Mouse (Mus musculus): Measurements from ENCODE around the gene Sowahc. TPM values are rescaled to one million over a fixed set of nuclear protein-coding genes. Genes with fewer than 3 reads are reported as not detected.

Sowahc gene
- total RNA-seq, 1 experiment: 7.9 TPM

- DNase-seq (ENCODE audit: low read depth, low spot score): no peak
- H3K4me3 ChIP-seq (ENCODE audit: insufficient read depth in 1 of 2, low read depth in 1 of 2, low read length in 2 of 2, poor library complexity in 1 of 2, severe bottlenecking in 1 of 2): no peak overlapping the region
- no peak overlapping the region for H3K9ac ChIP-seq (ENCODE audit: insufficient read depth, low read depth, low read length, poor library complexity, severe bottlenecking)
- H3K36me3 ChIP-seq (ENCODE audit: control insufficient read depth, insufficient read depth, low read length, poor library complexity, severe bottlenecking): no peaks in the 10 kb centered on the region
- TF ChIP-seq ZC3H11A (IDR thresholded peaks at IDR 0.05; ENCODE audit: borderline replicate concordance, low read depth, low read length): no peak
- TF ChIP-seq MAFK (IDR thresholded peaks at IDR 0.05; ENCODE audit: insufficient read depth, low read depth, low read length): no peak
- no peak for TF ChIP-seq ZNF384 (IDR thresholded peaks at IDR 0.05; ENCODE audit: low read depth, low read length)
- no peak for TF ChIP-seq HCFC1 (IDR thresholded peaks at IDR 0.05; ENCODE audit: borderline replicate concordance, insufficient read depth, low read length)
- no peak for TF ChIP-seq CHD2 (IDR thresholded peaks at IDR 0.05; ENCODE audit: low read depth, low read length)
- H3K9me3 ChIP-seq (ENCODE audit: control insufficient read depth, insufficient read depth, low read depth, low read length): no peaks in the 10 kb centered on the region
- no peak overlapping the region for H3K27ac ChIP-seq (ENCODE audit: insufficient read depth, low read depth, low read length, poor library complexity, severe bottlenecking)
- H3K4me1 ChIP-seq (ENCODE audit: control insufficient read depth in 2 of 2, insufficient read depth in 2 of 2, low read length in 2 of 2, poor library complexity in 1 of 2): no peaks in the 10 kb centered on the region
- in situ Hi-C loops (cut with MboI; ENCODE audit: low sequenced_read_pairs in 2 of 2, unreplicated experiment in 2 of 2): no loop called here
Observed at GRCm38 (mm10) chr10:59229205-59229820, 7.6 kb downstream of the Sowahc start.

GRCm38 (mm10) chr10:59235227-59235626 lies 13.5 kb downstream of the Sowahc start:
- Histone ChIP-seq H3K4me3 (ENCODE audit: insufficient read depth in 1 of 2, low read depth in 1 of 2, low read length in 2 of 2, poor library complexity in 1 of 2, severe bottlenecking in 1 of 2) (no peak overlapping the region), H3K9me3 (ENCODE audit: control insufficient read depth, insufficient read depth, low read depth, low read length) (no peaks in the 10 kb centered on the region), H3K9ac (ENCODE audit: insufficient read depth, low read depth, low read length, poor library complexity, severe bottlenecking) (no peak overlapping the region), H3K27ac (ENCODE audit: insufficient read depth, low read depth, low read length, poor library complexity, severe bottlenecking) (no peak overlapping the region), H3K36me3 (ENCODE audit: control insufficient read depth, insufficient read depth, low read length, poor library complexity, severe bottlenecking) (no peaks in the 10 kb centered on the region), H3K4me1 (ENCODE audit: control insufficient read depth in 2 of 2, insufficient read depth in 2 of 2, low read length in 2 of 2, poor library complexity in 1 of 2) (no peaks in the 10 kb centered on the region)
- no peak for DNase-seq (ENCODE audit: low read depth, low spot score)
- in situ Hi-C loops (cut with MboI; ENCODE audit: low sequenced_read_pairs in 2 of 2, unreplicated experiment in 2 of 2): no loop called here
- TF ChIP-seq MAFK (IDR thresholded peaks at IDR 0.05; ENCODE audit: insufficient read depth, low read depth, low read length): no peak
- no peak for TF ChIP-seq ZC3H11A (IDR thresholded peaks at IDR 0.05; ENCODE audit: borderline replicate concordance, low read depth, low read length)
- no peak for TF ChIP-seq HCFC1 (IDR thresholded peaks at IDR 0.05; ENCODE audit: borderline replicate concordance, insufficient read depth, low read length)

GRCm38 (mm10) chr10:59235847-59236246 lies 14.1 kb downstream of the Sowahc start:
- Histone ChIP-seq H3K9ac (ENCODE audit: insufficient read depth, low read depth, low read length, poor library complexity, severe bottlenecking) (no peak overlapping the region), H3K27ac (ENCODE audit: insufficient read depth, low read depth, low read length, poor library complexity, severe bottlenecking) (no peak overlapping the region), H3K4me3 (ENCODE audit: insufficient read depth in 1 of 2, low read depth in 1 of 2, low read length in 2 of 2, poor library complexity in 1 of 2, severe bottlenecking in 1 of 2) (no peak overlapping the region), H3K36me3 (ENCODE audit: control insufficient read depth, insufficient read depth, low read length, poor library complexity, severe bottlenecking) (no peaks in the 10 kb centered on the region), H3K4me1 (ENCODE audit: control insufficient read depth in 2 of 2, insufficient read depth in 2 of 2, low read length in 2 of 2, poor library complexity in 1 of 2) (no peaks in the 10 kb centered on the region), H3K9me3 (ENCODE audit: control insufficient read depth, insufficient read depth, low read depth, low read length) (no peaks in the 10 kb centered on the region)
- in situ Hi-C loops (cut with MboI; ENCODE audit: low sequenced_read_pairs in 2 of 2, unreplicated experiment in 2 of 2): no loop called here
- no peak for DNase-seq (ENCODE audit: low read depth, low spot score)
- no peak for TF ChIP-seq ZC3H11A (IDR thresholded peaks at IDR 0.05; ENCODE audit: borderline replicate concordance, low read depth, low read length)
- TF ChIP-seq ZNF384 (IDR thresholded peaks at IDR 0.05; ENCODE audit: low read depth, low read length): no peak
- no peak for TF ChIP-seq CHD2 (IDR thresholded peaks at IDR 0.05; ENCODE audit: low read depth, low read length)
- no peak for TF ChIP-seq MAFK (IDR thresholded peaks at IDR 0.05; ENCODE audit: insufficient read depth, low read depth, low read length)
- no peak for TF ChIP-seq HCFC1 (IDR thresholded peaks at IDR 0.05; ENCODE audit: borderline replicate concordance, insufficient read depth, low read length)

- TF ChIP-seq CHD2 (IDR thresholded peaks at IDR 0.05; ENCODE audit: low read depth, low read length): no peak
- TF ChIP-seq ZC3H11A (IDR thresholded peaks at IDR 0.05; ENCODE audit: borderline replicate concordance, low read depth, low read length): no peak
- no peak for TF ChIP-seq HCFC1 (IDR thresholded peaks at IDR 0.05; ENCODE audit: borderline replicate concordance, insufficient read depth, low read length)
- no peak for TF ChIP-seq MAFK (IDR thresholded peaks at IDR 0.05; ENCODE audit: insufficient read depth, low read depth, low read length)
- no peak for TF ChIP-seq ZNF384 (IDR thresholded peaks at IDR 0.05; ENCODE audit: low read depth, low read length)
- H3K27ac ChIP-seq (ENCODE audit: insufficient read depth, low read depth, low read length, poor library complexity, severe bottlenecking): no peak overlapping the region
- DNase-seq (ENCODE audit: low read depth, low spot score): no peak
- no peaks in the 10 kb centered on the region; a peak in 1 of 4 replicates for H3K4me1 ChIP-seq (ENCODE audit: control insufficient read depth in 2 of 2, insufficient read depth in 2 of 2, low read length in 2 of 2, poor library complexity in 1 of 2)
- H3K9ac ChIP-seq (ENCODE audit: insufficient read depth, low read depth, low read length, poor library complexity, severe bottlenecking): no peak overlapping the region
- H3K9me3 ChIP-seq (ENCODE audit: control insufficient read depth, insufficient read depth, low read depth, low read length): no peaks in the 10 kb centered on the region
- no peaks in the 10 kb centered on the region for H3K36me3 ChIP-seq (ENCODE audit: control insufficient read depth, insufficient read depth, low read length, poor library complexity, severe bottlenecking)
- no peak overlapping the region for H3K4me3 ChIP-seq (ENCODE audit: insufficient read depth in 1 of 2, low read depth in 1 of 2, low read length in 2 of 2, poor library complexity in 1 of 2, severe bottlenecking in 1 of 2)
- in situ Hi-C loops (cut with MboI; ENCODE audit: low sequenced_read_pairs in 2 of 2, unreplicated experiment in 2 of 2): no loop called here
Observed at GRCm38 (mm10) chr10:59236486-59236885, 14.7 kb downstream of the Sowahc start.

GRCm38 (mm10) chr10:59237757-59238156 lies 16.0 kb downstream of the Sowahc start:
- H3K4me1 ChIP-seq (ENCODE audit: control insufficient read depth in 2 of 2, insufficient read depth in 2 of 2, low read length in 2 of 2, poor library complexity in 1 of 2): no peaks in the 10 kb centered on the region; a peak in 1 of 4 replicates
- no peak for DNase-seq (ENCODE audit: low read depth, low spot score)
- no peak for TF ChIP-seq ZNF384 (IDR thresholded peaks at IDR 0.05; ENCODE audit: low read depth, low read length)
- TF ChIP-seq ZC3H11A (IDR thresholded peaks at IDR 0.05; ENCODE audit: borderline replicate concordance, low read depth, low read length): no peak
- no peak for TF ChIP-seq CHD2 (IDR thresholded peaks at IDR 0.05; ENCODE audit: low read depth, low read length)
- no peak for TF ChIP-seq MAFK (IDR thresholded peaks at IDR 0.05; ENCODE audit: insufficient read depth, low read depth, low read length)
- no peak for TF ChIP-seq HCFC1 (IDR thresholded peaks at IDR 0.05; ENCODE audit: borderline replicate concordance, insufficient read depth, low read length)
- no peak overlapping the region for H3K4me3 ChIP-seq (ENCODE audit: insufficient read depth in 1 of 2, low read depth in 1 of 2, low read length in 2 of 2, poor library complexity in 1 of 2, severe bottlenecking in 1 of 2)
- H3K36me3 ChIP-seq (ENCODE audit: control insufficient read depth, insufficient read depth, low read length, poor library complexity, severe bottlenecking): no peaks in the 10 kb centered on the region
- in situ Hi-C loops (cut with MboI; ENCODE audit: low sequenced_read_pairs in 2 of 2, unreplicated experiment in 2 of 2): no loop called here
- H3K27ac ChIP-seq (ENCODE audit: insufficient read depth, low read depth, low read length, poor library complexity, severe bottlenecking): no peak overlapping the region
- H3K9ac ChIP-seq (ENCODE audit: insufficient read depth, low read depth, low read length, poor library complexity, severe bottlenecking): no peak overlapping the region
- H3K9me3 ChIP-seq (ENCODE audit: control insufficient read depth, insufficient read depth, low read depth, low read length): no peaks in the 10 kb centered on the region

All from ES-E14 (cell line).